Mouse (Mus musculus): ENCODE results near the gene Gm14147. TPM values are rescaled to one million over a fixed set of nuclear protein-coding genes. Genes with fewer than 3 reads are reported as not detected.
"Not testable (repeated sequence)": the region's sequence is repeated elsewhere in the genome, so short reads cannot be mapped to it uniquely, and the experiment has no call there.

Gene Gm14147
- polyA plus RNA-seq (2016; fragmentation: Nextera tagmentation; extraction: Ambion mirVana) = not detected in 2 replicates

DNA sequence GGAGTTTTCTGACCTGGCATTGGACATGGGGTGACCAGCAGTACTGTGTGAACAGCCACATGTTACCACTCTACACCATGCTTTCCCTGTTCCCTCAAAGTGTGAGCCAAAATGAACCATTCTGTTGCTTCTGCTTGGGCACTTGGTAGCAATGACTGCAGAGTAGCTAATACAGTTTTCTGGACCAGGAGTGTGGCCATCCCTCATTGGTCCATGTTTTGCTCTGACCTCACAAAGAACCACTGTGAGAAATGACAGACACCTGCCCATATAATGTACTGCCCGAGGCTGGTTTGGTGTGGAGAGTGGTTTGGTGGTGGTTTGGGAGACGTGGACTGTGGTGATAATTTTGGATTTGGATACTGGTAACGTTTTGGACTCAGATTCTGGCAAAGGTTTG, at the start of gene Gm14147:
Gm14147 (plus strand) TSS at position 301 of the 400 bp plus-strand sequence.
- H3K9me3 ChIP-seq; H3K27ac ChIP-seq (replicated peaks); H3K27me3 ChIP-seq (replicated peaks; ENCODE audit: low read depth, poor library complexity, severe bottlenecking); H3K36me3 ChIP-seq (replicated peaks); H3K4me3 ChIP-seq; DNase-seq (ENCODE audit: low spot score); H3K4me1 ChIP-seq: not testable (repeated sequence)
- no CpG with 5 or more reads among the region's 3 CpGs for WGBS

DNA sequence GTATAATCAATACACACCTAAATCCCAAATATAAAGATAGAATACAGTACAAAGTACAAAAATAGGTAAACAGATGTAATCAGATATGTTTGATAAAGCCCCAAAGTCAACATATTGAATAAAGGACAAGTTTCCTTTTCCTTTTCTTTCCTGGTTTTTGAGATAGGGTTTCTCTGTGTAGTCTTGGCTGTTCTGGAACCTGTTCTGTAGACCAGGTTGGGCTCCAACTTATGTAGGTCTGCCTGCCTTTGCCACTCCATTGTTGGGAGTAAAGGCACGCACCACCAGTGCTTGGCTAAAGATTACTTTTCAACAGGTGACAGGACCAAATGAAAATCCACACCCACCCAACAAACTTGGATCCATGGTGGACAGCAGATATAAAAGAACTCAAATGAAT, 41.4 kb upstream of the Gm14147 start:
- Histone ChIP-seq H3K27me3 (replicated peaks; ENCODE audit: low read depth, poor library complexity, severe bottlenecking) (no peaks in the 10 kb centered on the region), H3K4me1 (no peaks in the 10 kb centered on the region), H3K4me3 (no peak overlapping the region), H3K27ac (replicated peaks) (no peak overlapping the region), H3K36me3 (replicated peaks) (no peaks in the 10 kb centered on the region), H3K9me3 (0 out of 2 replicates have a peak, but pooled peaks cover 4% of the 10 kb centered on the region)
- DNase-seq (ENCODE audit: low spot score) = no peak
- 95% methylated on average over 1 of the region's 1 CpGs for WGBS

DNA sequence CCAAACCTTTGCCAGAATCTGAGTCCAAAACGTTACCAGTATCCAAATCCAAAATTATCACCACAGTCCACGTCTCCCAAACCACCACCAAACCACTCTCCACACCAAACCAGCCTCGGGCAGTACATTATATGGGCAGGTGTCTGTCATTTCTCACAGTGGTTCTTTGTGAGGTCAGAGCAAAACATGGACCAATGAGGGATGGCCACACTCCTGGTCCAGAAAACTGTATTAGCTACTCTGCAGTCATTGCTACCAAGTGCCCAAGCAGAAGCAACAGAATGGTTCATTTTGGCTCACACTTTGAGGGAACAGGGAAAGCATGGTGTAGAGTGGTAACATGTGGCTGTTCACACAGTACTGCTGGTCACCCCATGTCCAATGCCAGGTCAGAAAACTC, 5.8 kb upstream of the Gm14147 start, which contains the start of gene Gm14151:
Gm14151 (minus strand) TSS at position 101 of the 400 bp plus-strand sequence.
- H3K9me3 ChIP-seq; H3K27me3 ChIP-seq (replicated peaks; ENCODE audit: low read depth, poor library complexity, severe bottlenecking); H3K27ac ChIP-seq (replicated peaks); DNase-seq (ENCODE audit: low spot score); H3K4me1 ChIP-seq; H3K36me3 ChIP-seq (replicated peaks); H3K4me3 ChIP-seq: not testable (repeated sequence)
- no CpG with 5 or more reads among the region's 3 CpGs for WGBS

Other genes starting within 250 kb of the Gm14147 start
- 46.0 and 51.3 TPM in 2 replicates for gene Abhd12, start 193.5 kb upstream of the Gm14147 start, polyA plus RNA-seq (2016; fragmentation: Nextera tagmentation; extraction: Ambion mirVana)
- 74.1 and 76.0 TPM in 2 replicates for gene Gins1, start 192.8 kb upstream of the Gm14147 start, polyA plus RNA-seq (2016; fragmentation: Nextera tagmentation; extraction: Ambion mirVana)
- gene Ninl, start 58.9 kb upstream of the Gm14147 start, polyA plus RNA-seq (2016; fragmentation: Nextera tagmentation; extraction: Ambion mirVana) = 18.5 and 20.7 TPM in 2 replicates
- gene Nanp, start 58.8 kb upstream of the Gm14147 start, polyA plus RNA-seq (2016; fragmentation: Nextera tagmentation; extraction: Ambion mirVana) = 49.1 and 49.5 TPM in 2 replicates
- not detected in 2 replicates for gene Gm14151, start 5.9 kb upstream of the Gm14147 start, polyA plus RNA-seq (2016; fragmentation: Nextera tagmentation; extraction: Ambion mirVana)